Mouse (Mus musculus) heart, embryonic 16.5 days (tissue): Measurements from ENCODE around the gene Ces1h. TPM values are rescaled to one million over a fixed set of nuclear protein-coding genes. Genes with fewer than 3 reads are reported as not detected.
"Not testable (repeated sequence)": the region's sequence is repeated elsewhere in the genome, so short reads cannot be mapped to it uniquely, and the experiment has no call there.

Experiments used
- ATAC-seq: fragments of 200-750 bp; cut with Nextera tagmentation; replicated peaks from 2 replicates; pipeline ENCODE4 v1.8.0; 2017; ENCODE audit warnings: moderate number of reproducible peaks; ENCODE audit not compliant: insufficient read depth, low FRiP score; ENCODE audit errors: extremely low read depth
- H3K27ac ChIP-seq: fragments of 300-500 bp; sonication (generic); 2 replicates; pipeline ENCODE4 v1.5.1; 2014; ENCODE audit warnings: mild to moderate bottlenecking, low read length, control low read depth, moderate library complexity
- H3K27me3 ChIP-seq: fragments of 300-500 bp; sonication (generic); 2 replicates; pipeline ENCODE4 v1.6.1; 2014; ENCODE audit warnings: low read length, mixed read lengths; ENCODE audit not compliant: control insufficient read depth, insufficient read depth
- H3K36me3 ChIP-seq: fragments of 300-500 bp; sonication (generic); 2 replicates; pipeline ENCODE4 v1.6.1; 2014; ENCODE audit not compliant: control insufficient read depth, insufficient read depth
- H3K4me1 ChIP-seq: fragments of 300-500 bp; sonication (generic); 2 replicates; pipeline ENCODE4 v1.6.1; 2014; ENCODE audit warnings: low read length, mixed read lengths; ENCODE audit not compliant: control insufficient read depth, insufficient read depth
- H3K4me2 ChIP-seq: fragments of 300-500 bp; sonication (generic); 2 replicates; pipeline ENCODE4 v1.6.1; 2014; ENCODE audit warnings: low read depth, mild to moderate bottlenecking, control low read depth, low read length
- H3K4me3 ChIP-seq: fragments of 300-500 bp; sonication (generic); 2 replicates; pipeline ENCODE4 v1.5.1; 2014; ENCODE audit warnings: mild to moderate bottlenecking, control low read depth, low read length
- H3K9ac ChIP-seq: fragments of 300-500 bp; sonication (generic); 2 replicates; pipeline ENCODE4 v1.6.1; 2014; ENCODE audit warnings: low read length, control low read depth
- H3K9me3 ChIP-seq: fragments of 300-500 bp; sonication (generic); replicated peaks from 2 replicates; pipeline ENCODE4 v1.6.1; 2016; ENCODE audit warnings: low read length; ENCODE audit not compliant: control insufficient read depth
- WGBS: fragments of 180-500 bp; shearing (Covaris S2); extraction: QIAGEN DNeasy Blood & Tissue Kit; methylation state at CpG from one replicate; pipeline ENCODE4 v1.1.7; 2014; 5-methylcytosine and 5-hydroxymethylcytosine counted together
- polyA plus RNA-seq: library from polyadenylated mRNA; unstranded; fragments of >200 nt; fragmentation: Nextera tagmentation; extraction: Ambion mirVana; gene quantifications from 2 replicates; pipeline ENCODE4 v1.2.1, GENCODE M21; 2015

The Ces1h gene
- polyA plus RNA-seq, result not detected in 2 replicates

DNA sequence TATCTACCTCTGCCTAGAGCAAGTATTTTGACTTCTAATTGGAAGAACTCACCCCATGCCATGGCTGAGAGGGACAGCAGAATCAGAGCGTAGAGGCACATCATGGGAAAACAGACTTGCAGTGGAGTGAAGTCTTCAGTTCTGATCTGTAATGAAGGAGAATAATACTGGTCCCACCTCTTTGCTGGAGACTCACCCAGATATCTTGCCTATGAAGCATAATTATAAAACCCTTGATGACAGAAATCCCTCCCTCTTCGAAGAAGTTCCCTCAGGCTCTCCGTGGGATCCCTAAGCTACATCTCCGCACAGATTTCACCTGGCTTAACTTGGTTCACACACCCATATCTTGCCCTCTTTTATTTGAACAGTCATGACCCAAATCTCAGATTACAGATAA, at the start of gene Ces1h:
TSS of gene Ces1h (minus strand) at position 101 of the 400 bp plus-strand sequence.
- no peak within 1 kb of the TSS for H3K4me3 ChIP-seq
- no peaks in the 10 kb centered on the region for H3K36me3 ChIP-seq
- H3K4me1 ChIP-seq, result no peaks in the 10 kb centered on the region
- no peak within 1 kb of the TSS for H3K4me2 ChIP-seq
- no peaks in the 10 kb centered on the region for H3K9me3 ChIP-seq
- no peak within 1 kb of the TSS for H3K27ac ChIP-seq
- 84% methylated on average over 4 of the region's 4 CpGs for WGBS
- no peak for ATAC-seq
- H3K27me3 ChIP-seq, result no peaks in the 10 kb centered on the region
- no peak within 1 kb of the TSS for H3K9ac ChIP-seq

DNA sequence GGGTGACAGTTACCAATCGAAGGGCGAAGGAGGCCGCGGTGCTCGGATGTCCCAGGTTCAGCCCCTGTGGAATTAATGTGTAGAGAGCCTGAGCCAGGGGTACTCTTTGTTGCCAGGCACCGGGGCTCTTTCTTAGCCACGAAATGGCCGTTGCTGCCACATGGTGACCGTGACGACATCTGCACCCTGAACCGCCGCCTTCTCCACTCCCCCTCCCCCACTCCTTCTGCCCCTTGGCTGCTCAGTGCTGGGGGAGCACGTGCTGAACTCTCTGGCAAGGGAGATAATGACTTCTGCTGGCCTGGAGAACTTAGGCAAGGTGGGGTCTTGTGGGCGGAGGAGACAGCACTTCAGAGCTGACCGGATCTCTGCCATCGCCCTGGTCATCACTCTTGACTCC, 47.7 kb upstream of the Ces1h start:
- H3K27me3 ChIP-seq, result no peaks in the 10 kb centered on the region
- H3K9me3 ChIP-seq, result no peaks in the 10 kb centered on the region
- 82% methylated on average over 16 of the region's 16 CpGs for WGBS
- H3K4me3 ChIP-seq, result no peak overlapping the region
- H3K9ac ChIP-seq, result no peak overlapping the region
- H3K4me2 ChIP-seq, result no peak overlapping the region
- no peaks in the 10 kb centered on the region for H3K36me3 ChIP-seq
- ATAC-seq, result no peak
- H3K4me1 ChIP-seq, result no peaks in the 10 kb centered on the region
- H3K27ac ChIP-seq, result no peak overlapping the region

DNA sequence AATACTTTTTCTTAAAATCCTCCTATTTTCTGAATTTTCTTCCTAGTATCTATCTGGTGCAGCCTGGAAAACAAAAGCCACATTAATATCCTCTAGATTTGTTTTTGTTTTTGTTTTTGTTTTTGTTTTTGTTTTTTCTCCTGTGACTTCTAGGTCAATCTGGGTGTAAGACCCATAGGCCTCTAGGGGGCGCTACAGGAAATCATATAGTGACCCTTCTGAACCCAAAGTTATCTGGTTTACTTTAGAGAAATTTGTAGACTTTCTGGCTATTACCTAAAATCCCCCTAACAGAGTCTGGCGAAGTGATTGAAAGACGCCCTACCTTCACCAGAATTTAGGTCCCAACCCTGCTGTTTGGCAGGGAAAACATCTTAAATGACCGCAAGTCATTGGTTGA, 35.9 kb upstream of the Ces1h start:
- Histone ChIP-seq H3K9ac (no peak overlapping the region), H3K36me3 (no peaks in the 10 kb centered on the region), H3K9me3 (no peaks in the 10 kb centered on the region), H3K4me1 (no peaks in the 10 kb centered on the region), H3K27ac (no peak overlapping the region), H3K27me3 (no peaks in the 10 kb centered on the region), H3K4me3 (no peak overlapping the region), H3K4me2 (no peak overlapping the region)
- ATAC-seq, result no peak
- WGBS, result 64% methylated on average over 4 of the region's 4 CpGs

- H3K9ac ChIP-seq, result no peak overlapping the region
- H3K4me3 ChIP-seq, result no peak overlapping the region
- H3K27me3 ChIP-seq, result no peaks in the 10 kb centered on the region
- no peak for ATAC-seq
- no peaks in the 10 kb centered on the region for H3K36me3 ChIP-seq
- no peak overlapping the region for H3K4me2 ChIP-seq
- no peak overlapping the region for H3K27ac ChIP-seq
- WGBS, result 91% methylated on average over 2 of the region's 2 CpGs
- no peaks in the 10 kb centered on the region for H3K4me1 ChIP-seq
- no peaks in the 10 kb centered on the region for H3K9me3 ChIP-seq
Observed at GRCm38 (mm10) chr8:93408830-93409229, 29.3 kb upstream of the Ces1h start.

GRCm38 (mm10) chr8:93399698-93400097, 20.2 kb upstream of the Ces1h start:
- Histone ChIP-seq H3K4me3 (no peak overlapping the region), H3K27me3 (peaks cover 2% of the 10 kb centered on the region; the same call in 1 of the 2 replicates), H3K4me1 (no peaks in the 10 kb centered on the region), H3K36me3 (no peaks in the 10 kb centered on the region), H3K9me3 (no peaks in the 10 kb centered on the region), H3K4me2 (no peak overlapping the region), H3K9ac (no peak overlapping the region), H3K27ac (no peak overlapping the region)
- 62% methylated on average over 2 of the region's 2 CpGs for WGBS
- no peak for ATAC-seq

- Histone ChIP-seq H3K4me3 (no peak overlapping the region), H3K27me3 (peaks cover 2% of the 10 kb centered on the region; the same call in 1 of the 2 replicates), H3K9me3 (no peaks in the 10 kb centered on the region), H3K9ac (no peak overlapping the region), H3K4me1 (no peaks in the 10 kb centered on the region), H3K36me3 (no peaks in the 10 kb centered on the region), H3K4me2 (no peak overlapping the region), H3K27ac (no peak overlapping the region)
- WGBS, result 33% methylated on average over 1 of the region's 1 CpGs
- ATAC-seq, result no peak
Observed at GRCm38 (mm10) chr8:93398044-93398443, 18.5 kb upstream of the Ces1h start.

DNA sequence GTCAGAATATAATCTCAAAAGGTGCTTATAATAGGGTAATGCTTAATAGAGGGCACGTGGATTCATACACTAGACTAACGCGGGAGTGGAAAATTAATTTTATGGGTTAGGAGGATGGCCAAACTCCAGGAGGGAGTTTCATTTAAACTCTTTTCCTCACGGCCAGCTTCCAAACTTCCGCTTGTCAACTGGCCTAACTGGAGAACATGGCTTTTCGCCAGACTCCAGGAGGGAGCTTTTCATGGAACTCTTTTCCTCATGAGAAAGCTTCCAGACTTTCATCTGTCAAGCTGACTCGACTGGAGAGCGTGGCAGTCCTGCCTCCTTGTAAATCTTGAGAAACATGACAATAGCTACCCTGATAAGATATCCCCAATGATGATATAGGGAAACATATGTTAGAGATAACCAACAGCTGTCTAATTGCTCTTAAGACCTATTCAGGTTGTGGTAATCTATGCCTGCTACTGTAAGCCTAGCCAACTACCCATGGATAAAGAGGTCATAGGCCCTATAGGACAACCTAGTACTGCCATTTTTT, 14.6 kb upstream of the Ces1h start:
- 50% methylated on average over 8 of the region's 8 CpGs for WGBS
- not testable (repeated sequence) for ATAC-seq, H3K9me3 ChIP-seq, H3K27me3 ChIP-seq, H3K4me3 ChIP-seq, H3K9ac ChIP-seq, H3K27ac ChIP-seq, H3K4me2 ChIP-seq, H3K36me3 ChIP-seq, H3K4me1 ChIP-seq

DNA sequence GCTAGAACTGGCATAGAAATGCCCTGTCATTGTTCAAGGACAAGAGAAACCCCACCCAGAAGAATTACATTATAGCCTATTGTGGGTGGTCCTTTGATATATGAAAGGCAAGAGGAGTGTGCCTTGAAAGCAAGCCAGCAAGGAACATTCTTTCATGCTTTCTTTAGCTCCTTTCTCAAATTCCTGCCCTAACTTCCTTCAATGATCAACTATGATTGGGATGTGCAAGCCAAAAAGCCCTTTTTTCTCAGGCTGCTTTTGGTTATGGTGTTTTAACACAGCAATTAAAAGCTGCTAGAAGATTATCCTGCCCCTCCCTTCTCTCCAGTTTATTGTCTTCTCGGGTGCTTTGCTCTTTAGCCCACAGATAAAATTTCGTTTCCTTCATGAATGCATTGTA, 10.0 kb downstream of the Ces1h start:
- 45% methylated on average over 2 of the region's 2 CpGs for WGBS
- Histone ChIP-seq H3K9me3 (no peaks in the 10 kb centered on the region), H3K4me3 (no peak overlapping the region), H3K4me1 (no peaks in the 10 kb centered on the region), H3K27ac (no peak overlapping the region), H3K4me2 (no peak overlapping the region), H3K27me3 (no peaks in the 10 kb centered on the region), H3K9ac (no peak overlapping the region), H3K36me3 (no peaks in the 10 kb centered on the region)
- no peak for ATAC-seq

- no peak overlapping the region for H3K4me3 ChIP-seq
- no peak overlapping the region for H3K4me2 ChIP-seq
- no peaks in the 10 kb centered on the region for H3K36me3 ChIP-seq
- H3K9me3 ChIP-seq, result no peaks in the 10 kb centered on the region
- H3K27me3 ChIP-seq, result no peaks in the 10 kb centered on the region
- H3K4me1 ChIP-seq, result no peaks in the 10 kb centered on the region
- no peak overlapping the region for H3K9ac ChIP-seq
- H3K27ac ChIP-seq, result no peak overlapping the region
- no peak for ATAC-seq
Observed at GRCm38 (mm10) chr8:93360113-93360512, 19.4 kb downstream of the Ces1h start.
